Mouse (Mus musculus): ENCODE measurements around the gene Malrd1.

DNA sequence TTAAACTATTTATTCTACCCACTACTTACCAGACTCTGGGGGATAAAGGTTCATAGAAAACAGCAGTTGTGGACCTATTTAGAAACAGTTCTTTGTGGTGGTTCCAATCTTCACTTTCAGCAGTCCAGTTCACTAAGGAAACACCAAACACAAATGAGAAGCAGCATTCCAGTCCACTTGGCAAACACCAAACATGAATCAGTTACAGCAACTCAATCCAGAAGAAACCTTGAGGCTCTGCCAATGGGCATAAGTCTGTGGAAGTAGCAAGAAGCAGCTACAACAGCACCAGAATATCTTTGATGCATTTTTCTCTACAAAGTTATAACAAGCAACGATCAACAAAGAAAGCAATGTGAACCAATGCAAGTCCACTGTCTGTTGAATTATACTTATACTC, 214.7 kb downstream of the Malrd1 start:
- TF ChIP-seq E2F4 (IDR thresholded peaks at IDR 0.05; ENCODE audit: borderline replicate concordance, low read depth, low read length) (no peak), TCF12 (IDR thresholded peaks at IDR 0.05; ENCODE audit: low read depth, low read length) (no peak)
